Mouse (Mus musculus): ENCODE measurements at regions not wholly inside any gene's neighbourhood (a gene's known extent, or its start where the extent isn't known, plus 50 kb on each side); places are given as distances from the start of the nearest gene placed in this dataset. TPM values are rescaled to one million over a fixed set of nuclear protein-coding genes. Genes with fewer than 3 reads are reported as not detected.

DNA sequence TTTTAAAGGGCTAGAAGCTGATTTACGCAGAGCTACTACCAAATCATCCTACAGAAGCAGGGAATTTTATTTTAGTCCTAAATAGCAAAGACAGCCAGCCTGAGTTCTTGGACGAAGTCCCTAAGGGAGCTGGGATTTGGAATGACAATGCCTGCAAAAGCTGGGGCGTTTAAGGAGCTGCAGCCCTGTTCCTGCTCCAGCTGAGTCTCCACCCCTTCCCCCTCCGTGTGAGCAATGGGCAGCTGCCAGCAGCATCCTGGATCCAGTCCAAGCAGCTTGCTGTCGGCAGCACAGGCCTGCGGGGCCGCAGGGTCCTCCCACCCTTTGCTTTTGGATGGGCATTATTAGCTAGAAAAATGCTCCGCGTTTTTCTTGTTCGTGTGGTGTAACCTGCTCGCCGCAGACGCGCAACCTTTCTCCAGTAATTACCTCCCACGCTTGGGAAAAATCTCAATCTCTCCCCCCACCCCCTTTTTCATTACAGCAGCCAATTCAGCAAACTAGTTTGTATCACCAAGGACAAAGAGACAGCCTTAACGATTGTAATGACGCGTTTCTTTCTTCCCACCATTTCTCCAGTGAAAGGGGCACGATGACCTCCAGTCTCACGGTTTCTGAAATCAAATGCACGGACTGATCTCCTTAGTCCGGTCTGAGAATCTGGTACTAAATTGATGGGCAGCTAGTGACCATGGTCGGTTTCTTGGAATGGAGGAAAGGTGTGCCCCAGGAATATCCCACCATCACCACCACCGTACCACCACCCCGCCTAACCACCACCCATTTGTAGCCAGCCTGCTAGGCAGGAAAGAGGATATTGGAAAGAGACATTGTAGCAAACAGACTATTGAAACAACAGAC lies 78.5 kb upstream of the Med14 start:
- peak; percentile 95 for DNase-seq
- intact Hi-C loops (cut with DNase I), result no loop called here

DNA sequence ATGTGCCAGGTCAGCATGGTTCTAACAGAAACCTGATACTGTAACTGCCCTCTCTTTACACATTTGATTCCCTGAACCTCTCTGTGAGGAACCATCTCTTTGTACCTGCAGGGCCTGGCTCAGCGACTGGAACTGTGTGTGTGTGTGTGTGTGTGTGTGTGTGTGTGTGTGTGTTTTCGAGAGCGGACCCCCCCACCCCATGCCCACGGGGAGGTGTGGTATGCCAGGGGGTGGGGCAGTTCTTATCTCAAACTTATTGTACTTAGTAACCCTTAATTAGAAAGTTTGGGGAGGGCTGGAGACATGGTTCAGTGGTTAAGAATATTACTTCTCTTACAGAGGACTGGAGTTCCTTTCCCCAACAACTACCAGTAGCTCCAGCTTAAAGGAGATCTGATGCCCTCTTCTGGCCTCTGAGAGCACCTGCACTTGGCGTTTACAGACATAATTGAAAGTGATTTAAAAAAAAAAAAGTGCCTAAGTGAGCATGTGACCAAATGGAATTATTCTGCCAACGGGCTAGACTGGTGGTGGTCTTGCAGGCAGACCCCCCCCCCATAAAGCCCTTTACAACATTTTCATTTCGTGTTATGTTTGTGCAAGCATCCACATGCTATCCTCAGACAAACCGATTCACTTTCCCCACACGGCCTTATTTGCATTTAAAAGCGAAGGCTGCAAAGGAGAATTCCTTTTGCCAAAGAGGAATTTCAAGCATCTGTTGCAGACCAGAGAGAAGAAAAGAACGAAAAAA lies 77.7 kb upstream of the Med14 start:
- intact Hi-C loops (cut with DNase I), result no loop called here
- peak; percentile 27 for DNase-seq

DNA sequence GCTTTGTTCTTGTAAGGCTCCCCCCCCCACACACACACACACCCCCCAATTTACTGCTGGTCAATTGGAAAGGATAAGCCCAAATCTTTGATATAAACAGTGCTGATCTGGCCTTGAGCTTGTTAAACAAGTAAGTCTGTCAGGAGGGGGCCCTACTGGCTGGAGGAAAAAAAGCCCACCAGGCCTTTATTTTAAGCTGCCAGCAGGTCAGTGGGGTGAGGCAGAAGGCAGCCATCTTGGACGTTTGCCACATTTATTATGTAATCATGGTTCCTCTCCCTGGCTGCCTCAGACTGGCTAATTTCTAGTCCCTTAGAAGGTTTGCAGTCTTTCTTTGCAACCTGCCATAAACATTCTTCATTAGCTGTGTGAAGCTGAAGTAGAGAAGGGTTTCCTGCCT lies 75.9 kb upstream of the Med14 start:
- DNase-seq, result peak; percentile 24
- intact Hi-C loops (cut with DNase I), result no loop called here

DNA sequence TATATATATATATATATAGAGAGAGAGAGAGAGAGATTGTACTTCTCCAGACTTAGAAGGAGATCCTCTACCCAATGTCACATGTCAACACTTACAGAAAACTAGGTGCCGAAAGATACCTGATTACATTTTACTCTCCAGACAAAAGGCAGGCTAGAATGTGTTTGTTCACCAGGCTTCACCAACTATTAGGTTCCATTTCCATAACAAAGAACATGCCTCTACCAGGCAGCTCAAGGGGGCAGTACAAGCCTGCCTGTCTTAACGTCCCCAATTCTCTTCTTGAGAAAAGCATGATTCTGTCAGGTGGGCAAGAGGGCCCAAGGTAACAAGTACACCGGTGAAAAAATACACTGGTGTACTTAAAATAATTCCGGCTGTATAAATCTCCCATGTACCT lies 72.8 kb upstream of the Med14 start:
- no peak for DNase-seq
- intact Hi-C loops (cut with DNase I), result no loop called here

- DNase-seq, result no peak
- intact Hi-C loops (cut with DNase I), result no loop called here
Observed at GRCm38 (mm10) chrX:12832709-12833108, 70.8 kb upstream of the Med14 start.

DNA sequence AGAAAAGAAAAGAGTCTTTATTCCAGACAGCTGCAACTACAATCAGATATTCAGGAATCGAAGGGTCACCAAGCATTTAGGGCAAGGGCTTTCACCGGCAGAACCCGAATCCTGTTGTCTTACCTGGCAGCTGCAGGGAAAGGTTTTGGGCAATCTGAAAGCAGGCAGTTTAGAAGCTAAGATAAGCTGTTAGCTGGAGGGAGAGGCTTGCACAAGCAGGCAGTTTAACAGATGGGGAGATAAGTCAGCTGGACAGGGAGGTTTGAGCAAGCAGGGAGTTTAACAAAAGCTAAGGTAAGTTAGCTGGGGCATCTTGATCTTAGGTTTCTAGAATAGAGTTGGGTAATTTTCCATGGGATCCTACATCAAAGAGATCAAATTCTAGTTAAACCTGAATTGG lies 67.3 kb upstream of the Med14 start:
- DNase-seq, result no peak
- intact Hi-C loops (cut with DNase I), result no loop called here

DNA sequence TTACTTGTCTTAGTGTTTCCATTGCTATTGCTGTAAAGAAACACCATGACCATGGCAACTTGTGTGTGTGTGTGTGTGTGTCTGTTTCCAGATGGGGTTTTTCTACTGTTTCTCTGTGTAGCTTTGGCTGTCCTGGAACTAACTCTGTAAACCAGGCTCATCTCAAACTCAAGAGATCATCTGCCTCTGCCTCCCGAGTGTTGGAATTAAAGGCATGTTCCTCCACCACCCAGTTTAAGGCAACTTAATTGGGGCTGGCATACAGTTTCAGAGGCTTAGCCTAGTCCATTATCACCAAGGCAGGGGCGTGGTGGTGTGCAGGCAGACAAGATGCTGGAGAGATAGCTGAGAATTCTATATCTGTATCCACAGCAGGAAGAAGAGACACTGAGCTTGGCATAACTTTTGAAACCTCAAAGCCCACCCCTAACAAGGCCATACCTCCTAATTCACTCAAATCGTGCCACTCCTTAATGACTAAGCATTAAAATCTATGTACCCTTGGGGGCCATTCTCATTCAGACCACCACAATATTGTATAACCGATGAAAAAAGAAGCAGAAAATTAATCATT lies 65.5 kb upstream of the Med14 start:
- no peak for DNase-seq
- intact Hi-C loops (cut with DNase I), result no loop called here

DNA sequence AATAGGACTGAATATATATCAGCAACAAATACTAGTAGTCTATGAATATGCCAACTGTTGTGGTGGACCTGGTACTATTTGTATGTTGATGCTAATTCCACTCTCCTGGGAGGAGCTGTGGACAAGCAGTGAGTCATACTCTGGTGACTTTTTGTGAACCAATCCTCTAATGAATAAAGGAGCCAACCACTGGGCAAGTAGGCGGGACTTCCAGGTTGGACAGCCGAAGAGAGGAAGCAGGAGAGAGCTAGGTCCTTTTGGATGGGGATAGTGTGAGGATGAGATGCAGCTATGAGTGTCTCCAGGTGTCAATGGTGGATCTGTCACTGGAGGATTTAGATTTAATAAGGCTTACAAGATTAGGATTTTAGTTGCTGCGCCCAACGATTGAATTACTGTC lies 64.8 kb upstream of the Med14 start:
- DNase-seq, result no peak
- intact Hi-C loops (cut with DNase I), result no loop called here

DNA sequence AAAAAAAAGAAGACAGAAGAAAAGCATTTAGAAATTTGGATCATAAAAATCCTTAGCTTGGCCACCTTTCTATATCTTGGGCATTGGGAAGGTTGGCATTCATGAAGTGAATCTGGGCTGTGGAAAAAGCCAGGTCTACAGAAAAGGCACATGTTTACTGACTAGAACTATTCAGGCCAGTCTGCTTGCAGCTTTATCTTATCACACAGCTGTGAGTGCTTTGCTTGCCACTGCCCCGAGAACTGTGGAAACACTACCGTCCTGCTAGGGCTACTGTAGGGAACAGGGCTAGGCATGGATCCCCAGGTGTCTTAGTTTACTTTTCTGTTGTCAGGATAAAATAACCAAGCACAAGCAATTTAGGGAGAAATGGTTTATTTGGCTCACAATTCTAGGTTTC lies 63.4 kb upstream of the Med14 start:
- intact Hi-C loops (cut with DNase I), result no loop called here
- DNase-seq, result no peak

DNA sequence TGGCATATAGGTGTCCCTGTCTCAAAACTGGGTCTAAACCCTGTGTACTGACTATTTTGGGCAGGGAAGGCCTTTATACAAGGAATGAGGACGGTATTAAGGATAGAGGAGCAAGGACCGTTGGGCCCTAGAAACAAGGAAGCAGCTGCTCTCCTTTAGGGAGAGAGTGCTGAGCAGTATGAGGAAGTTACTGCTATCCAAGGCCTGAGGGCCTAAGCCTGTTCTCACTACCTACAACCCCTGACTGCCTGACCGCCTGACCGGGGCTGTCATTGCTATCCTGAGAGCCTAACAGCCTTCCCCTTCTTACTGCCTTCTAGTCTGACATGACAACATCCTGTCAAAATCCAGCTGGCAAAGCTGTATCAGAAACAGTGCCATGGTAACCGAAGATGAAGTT lies 62.6 kb upstream of the Med14 start:
- DNase-seq, result no peak
- intact Hi-C loops (cut with DNase I), result no loop called here

DNA sequence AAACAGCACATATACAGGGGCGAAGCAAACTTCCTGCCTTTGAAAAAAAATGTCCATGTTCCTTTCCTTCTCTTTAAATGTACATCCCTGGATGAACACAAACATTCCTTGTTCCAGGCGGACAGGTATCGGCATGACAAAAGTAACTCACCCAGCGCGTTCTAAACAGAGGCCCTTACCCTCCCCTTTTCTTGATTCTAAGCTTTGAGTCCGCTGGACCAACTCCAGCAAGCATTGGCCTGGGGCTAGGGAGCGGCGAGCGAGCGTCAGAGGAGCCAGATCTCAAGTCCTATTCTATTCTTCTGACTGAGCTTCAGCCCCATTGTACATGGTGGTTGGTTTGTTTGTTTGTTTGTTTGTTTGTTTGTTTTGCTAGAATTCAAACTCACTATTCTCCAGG lies 60.9 kb upstream of the Med14 start:
- intact Hi-C loops (cut with DNase I), result no loop called here
- DNase-seq, result peak; percentile 14

GRCm38 (mm10) chrX:12813083-12813660 lies 51.3 kb upstream of the Med14 start:
- no peak for DNase-seq
- intact Hi-C loops (cut with DNase I), result no loop called here

Small RNAs in the stretch of these regions (microRNA-seq; reads per million reads assigned to microRNA genes)
- not detected for gene Gm25063

Data from left cerebral cortex, postnatal 4 days (tissue).